Mouse (Mus musculus) embryonic facial prominence, embryonic 13.5 days (tissue): ENCODE data around the gene Ufc1. TPM values are rescaled to one million over a fixed set of nuclear protein-coding genes. Genes with fewer than 3 reads are reported as not detected.

Source experiments
- polyA plus RNA-seq: library from polyadenylated mRNA; unstranded; fragments of >200 nt; fragmentation: Nextera tagmentation; extraction: Ambion mirVana; gene quantifications from 2 replicates; pipeline ENCODE4 v1.2.1, GENCODE M21; 2015

Ufc1 gene
- polyA plus RNA-seq, 1 experiment from 2014 or later: 118 TPM

Other genes with a start within 250 kb of the Ufc1 start
- gene Fcgr3, start 230.1 kb downstream of the Ufc1 start, polyA plus RNA-seq: 9.4 and 10.1 TPM in 2 replicates
- 1.3 and 2.1 TPM in 2 replicates for gene Cfap126, start 181.1 kb downstream of the Ufc1 start, polyA plus RNA-seq
- gene Sdhc, start 144.4 kb downstream of the Ufc1 start, polyA plus RNA-seq: 249 and 258 TPM in 2 replicates
- gene Mpz, start 144.3 kb downstream of the Ufc1 start, polyA plus RNA-seq: 7.7 and 9.4 TPM in 2 replicates
- 20.6 and 25.2 TPM in 2 replicates for gene Pcp4l1, start 98.8 kb downstream of the Ufc1 start, polyA plus RNA-seq
- 0.10 and 0.28 TPM in 2 replicates for gene Nr1i3, start 81.1 kb downstream of the Ufc1 start, polyA plus RNA-seq
- gene Tomm40l, start 72.5 kb downstream of the Ufc1 start, polyA plus RNA-seq: 30.2 and 30.9 TPM in 2 replicates
- gene Apoa2, start 70.0 kb downstream of the Ufc1 start, polyA plus RNA-seq: 0.80 and 56.2 TPM in 2 replicates
- 40.7 and 41.9 TPM in 2 replicates for gene Fcer1g, start 60.7 kb downstream of the Ufc1 start, polyA plus RNA-seq
- 23.6 and 25.6 TPM in 2 replicates for gene Adamts4, start 44.6 kb downstream of the Ufc1 start, polyA plus RNA-seq
- 232 and 248 TPM in 2 replicates for gene Ndufs2, start 43.6 kb downstream of the Ufc1 start, polyA plus RNA-seq
- 82.1 and 84.2 TPM in 2 replicates for gene B4galt3, start 24.7 kb downstream of the Ufc1 start, polyA plus RNA-seq
- 60.5 and 64.9 TPM in 2 replicates for gene Ppox, start 13.8 kb downstream of the Ufc1 start, polyA plus RNA-seq
- gene Usp21, start 7.0 kb downstream of the Ufc1 start, polyA plus RNA-seq: 116 and 127 TPM in 2 replicates
- 58.4 and 59.6 TPM in 2 replicates for gene Dedd, start 34.1 kb upstream of the Ufc1 start, polyA plus RNA-seq
- gene Nit1, start 50.6 kb upstream of the Ufc1 start, polyA plus RNA-seq: 43.4 and 44.9 TPM in 2 replicates
- 119 and 125 TPM in 2 replicates for gene Pfdn2, start 50.6 kb upstream of the Ufc1 start, polyA plus RNA-seq
- gene Klhdc9, start 65.8 kb upstream of the Ufc1 start, polyA plus RNA-seq: 1.2 and 1.9 TPM in 2 replicates
- 19.0 and 21.6 TPM in 2 replicates for gene Nectin4, start 75.1 kb upstream of the Ufc1 start, polyA plus RNA-seq
- 1.1 and 1.3 TPM in 2 replicates for gene Arhgap30, start 93.9 kb upstream of the Ufc1 start, polyA plus RNA-seq
- gene Usf1, start 116.3 kb upstream of the Ufc1 start, polyA plus RNA-seq: 95.6 and 108 TPM in 2 replicates
- 8.1 and 8.5 TPM in 2 replicates for gene Tstd1, start 123.8 kb upstream of the Ufc1 start, polyA plus RNA-seq
- 39.2 TPM in 2 replicates for gene F11r, start 142.5 kb upstream of the Ufc1 start, polyA plus RNA-seq
- gene Alyref2, start 208.5 kb upstream of the Ufc1 start, polyA plus RNA-seq: 14.7 and 14.9 TPM in 2 replicates
- gene Itln1, start 240.3 kb upstream of the Ufc1 start, polyA plus RNA-seq: 0.23 TPM in 1 of 2 replicates, not detected in the other